Mouse (Mus musculus) hindbrain, embryonic 14.5 days (tissue): ENCODE measurements around the gene Zfp637. TPM values are rescaled to one million over a fixed set of nuclear protein-coding genes. Genes with fewer than 3 reads are reported as not detected.

ENCODE experiments used
- ATAC-seq: fragments of 200-750 bp; cut with Nextera tagmentation; 2 replicates; pipeline ENCODE4 v1.8.0; 2017; ENCODE audit warnings: moderate number of reproducible peaks, mild to moderate bottlenecking, moderate TSS enrichment, moderate library complexity; ENCODE audit not compliant: low FRiP score
- DNase-seq: peaks from one replicate; pipeline ENCODE4 v3.0.0-alpha.2; 2015; ENCODE audit warnings: low spot score
- H3K27ac ChIP-seq: fragments of 300-500 bp; sonication (generic); 2 replicates; pipeline ENCODE4 v1.5.1; 2014; ENCODE audit warnings: mild to moderate bottlenecking, moderate library complexity
- H3K27me3 ChIP-seq: fragments of 300-500 bp; sonication (generic); 2 replicates; pipeline ENCODE4 v1.6.1; 2014; ENCODE audit warnings: mild to moderate bottlenecking, low read length, mixed read lengths; ENCODE audit not compliant: control insufficient read depth, insufficient read depth
- H3K36me3 ChIP-seq: fragments of 300-500 bp; sonication (generic); replicated peaks from 2 replicates; pipeline ENCODE4 v1.6.1; 2014; ENCODE audit not compliant: control insufficient read depth, insufficient read depth
- H3K4me1 ChIP-seq: fragments of 300-500 bp; sonication (generic); replicated peaks from 2 replicates; pipeline ENCODE4 v1.6.1; 2014; ENCODE audit warnings: antibody characterized with exemption, low read length, mixed read lengths; ENCODE audit not compliant: control insufficient read depth, insufficient read depth
- H3K4me2 ChIP-seq: fragments of 300-500 bp; sonication (generic); replicated peaks from 2 replicates; pipeline ENCODE4 v1.6.1; 2014; ENCODE audit warnings: mild to moderate bottlenecking, moderate library complexity
- H3K4me3 ChIP-seq: fragments of 300-500 bp; sonication (generic); replicated peaks from 2 replicates; pipeline ENCODE4 v1.5.1; 2014; ENCODE audit warnings: mild to moderate bottlenecking, low read length
- H3K9ac ChIP-seq: fragments of 300-500 bp; sonication (generic); 2 replicates; pipeline ENCODE4 v1.6.1; 2014
- H3K9me3 ChIP-seq: fragments of 300-500 bp; sonication (generic); 2 replicates; pipeline ENCODE4 v1.6.1; 2016; ENCODE audit warnings: low read length; ENCODE audit not compliant: control insufficient read depth
- WGBS: fragments of 180-500 bp; shearing (Covaris S2); extraction: QIAGEN DNeasy Blood & Tissue Kit; methylation state at CpG from one replicate; pipeline ENCODE4 v1.1.7; 2014; 5-methylcytosine and 5-hydroxymethylcytosine counted together
- polyA plus RNA-seq: library from polyadenylated mRNA; unstranded; fragments of >200 nt; fragmentation: Nextera tagmentation; extraction: Ambion mirVana; gene quantifications from 2 replicates; pipeline ENCODE4 v1.2.1, GENCODE M21; 2014

The Zfp637 gene
- polyA plus RNA-seq, 1 experiment from 2014 or later: 145 TPM

- Histone ChIP-seq H3K9ac (no peak overlapping the region), H3K36me3 (no peaks in the 10 kb centered on the region), H3K27ac (no peak overlapping the region), H3K9me3 (no peaks in the 10 kb centered on the region), H3K4me2 (no peak overlapping the region), H3K27me3 (no peaks in the 10 kb centered on the region), H3K4me3 (no peak overlapping the region), H3K4me1 (no peaks in the 10 kb centered on the region)
- WGBS: 63% methylated on average over 14 of the region's 14 CpGs
- ATAC-seq (no peak), DNase-seq (no peak)
These were observed 50.6 kb downstream of the Zfp637 start for GRCm38 (mm10) chr6:117891369-117892160.

- H3K4me2 ChIP-seq: no peak overlapping the region
- no peaks in the 10 kb centered on the region for H3K4me1 ChIP-seq
- H3K36me3 ChIP-seq: no peaks in the 10 kb centered on the region
- H3K27me3 ChIP-seq: no peaks in the 10 kb centered on the region
- H3K4me3 ChIP-seq: no peak overlapping the region
- ATAC-seq (no peak), DNase-seq (no peak)
- 61% methylated on average over 3 of the region's 3 CpGs for WGBS
- no peak overlapping the region for H3K9ac ChIP-seq
- no peak overlapping the region for H3K27ac ChIP-seq
- H3K9me3 ChIP-seq: no peaks in the 10 kb centered on the region
These were observed 51.4 kb downstream of the Zfp637 start for GRCm38 (mm10) chr6:117892386-117892785.

- Histone ChIP-seq H3K36me3 (no peaks in the 10 kb centered on the region), H3K27ac (no peak overlapping the region), H3K4me1 (no peaks in the 10 kb centered on the region), H3K9me3 (no peaks in the 10 kb centered on the region), H3K4me2 (no peak overlapping the region), H3K9ac (no peak overlapping the region), H3K4me3 (no peak overlapping the region), H3K27me3 (no peaks in the 10 kb centered on the region)
- WGBS: 92% methylated on average over 2 of the region's 2 CpGs
- ATAC-seq (no peak), DNase-seq (no peak)
These were observed 52.5 kb downstream of the Zfp637 start for GRCm38 (mm10) chr6:117893435-117893834.

Other genes starting within 250 kb of the Zfp637 start
- 12.8 and 14.8 TPM in 2 replicates for gene Zfp239, start 20.9 kb downstream of the Zfp637 start, polyA plus RNA-seq
- 254 and 284 TPM in 2 replicates for gene Hnrnpf, start 59.1 kb downstream of the Zfp637 start, polyA plus RNA-seq
- 1.3 and 2.6 TPM in 2 replicates for gene Fxyd4, start 96.5 kb downstream of the Zfp637 start, polyA plus RNA-seq
- 1.5 and 2.3 TPM in 2 replicates for gene Rasgef1a, start 170.3 kb downstream of the Zfp637 start, polyA plus RNA-seq